Mouse (Mus musculus) left cerebral cortex, postnatal 25 days (tissue): ENCODE measurements around the gene Cacna1e. TPM values are rescaled to one million over a fixed set of nuclear protein-coding genes. Genes with fewer than 3 reads are reported as not detected.

ENCODE experiments used
- DNase-seq, 2 experiments: peaks; one replicate each; pipeline ENCODE4 v3.0.0; 2022; ENCODE audit warnings: low spot score in 2 of 2, mixed read lengths in 1 of 2
- intact Hi-C: fragments of 180-260 bp; cut with DNase I; formaldehyde crosslinking; loops from one replicate; pipeline ENCODE4 v1.15.1; 2025
- total RNA-seq, 2 experiments: library from RNA; stranded (reverse); gene quantifications; 2 replicates each; pipeline ENCODE4 v1.2.3; 2021

The Cacna1e gene
- total RNA-seq, 2 experiments from 2014 or later: 158 to 175 TPM

DNA sequence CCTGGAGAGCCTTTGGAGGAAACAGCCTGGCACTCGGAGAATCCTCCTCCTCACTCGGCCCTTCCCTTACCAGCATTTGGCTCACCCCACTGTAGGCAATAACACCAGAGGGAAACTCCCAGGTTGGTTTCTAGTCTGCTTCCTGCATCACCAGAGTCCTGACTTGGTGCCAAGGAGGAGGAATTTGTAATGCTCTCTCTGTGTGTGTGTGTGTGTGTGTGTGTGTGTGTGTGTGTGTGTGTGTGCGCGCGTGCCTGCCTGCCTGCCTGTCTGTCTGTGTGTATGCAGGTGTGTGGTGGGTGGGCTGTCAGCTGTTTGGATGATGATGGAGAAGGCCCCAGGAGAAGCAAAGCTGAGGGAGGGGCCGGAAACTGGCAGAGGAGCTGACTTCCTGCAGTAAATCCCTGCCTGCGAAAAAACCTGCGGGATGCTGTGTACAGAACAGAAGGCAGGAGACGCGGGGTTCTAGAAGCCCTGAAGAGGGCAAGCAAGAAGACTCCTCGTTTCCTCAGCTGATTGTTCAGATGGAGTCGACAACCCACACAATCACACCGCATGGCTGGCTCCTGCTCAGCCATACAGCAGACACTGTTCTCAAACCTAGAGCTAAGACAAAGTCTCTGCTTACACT is 92.6 kb downstream of the Cacna1e start:
- intact Hi-C loops: no loop called here
- DNase-seq: peak; percentile 66 to 78

DNA sequence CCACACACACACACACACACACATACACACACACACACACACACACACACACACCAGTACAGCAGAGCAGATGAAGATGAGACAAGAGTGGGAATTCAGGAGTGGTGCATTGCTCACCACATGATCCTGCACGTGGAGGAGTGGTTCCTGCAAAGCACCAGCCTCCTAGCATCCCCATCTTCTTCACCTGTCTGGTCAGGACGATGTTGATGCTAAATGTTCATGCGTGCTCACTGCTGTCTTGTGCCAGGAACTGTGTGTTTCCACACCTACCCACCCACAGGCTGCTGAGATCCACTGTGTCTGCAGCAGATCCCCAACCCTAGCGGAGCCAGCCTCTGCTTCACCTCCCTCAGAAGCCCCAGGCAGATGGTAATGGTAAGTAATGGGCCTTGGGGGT is 95.8 kb downstream of the Cacna1e start:
- intact Hi-C loops: loop anchor here (2.0 to 10.0 kb wide), 4 partner anchors 79 to 496 kb away; no protein-coding TSS in a partner anchor
- DNase-seq: peak; percentile 42 to 68

DNA sequence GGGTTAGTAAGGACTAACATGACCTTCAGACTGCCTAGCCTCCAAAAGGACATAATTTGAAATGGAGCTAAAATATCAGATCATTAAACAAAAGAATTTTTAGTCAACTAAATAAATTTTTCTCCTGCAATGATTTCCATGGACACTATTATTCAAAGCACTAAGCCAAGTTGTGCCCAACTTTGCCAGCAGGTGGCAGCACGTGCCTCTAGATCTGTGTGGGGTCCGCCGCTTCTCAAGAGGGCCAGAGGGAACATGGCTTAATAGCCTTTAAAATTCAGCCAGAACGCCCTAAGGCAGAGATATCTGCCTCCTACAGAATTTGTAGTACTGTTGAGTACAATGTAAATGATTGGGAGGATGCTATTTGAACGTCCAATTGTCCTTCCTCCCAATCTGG is 96.2 kb downstream of the Cacna1e start:
- DNase-seq: peak; percentile 78 to 87
- intact Hi-C loops: loop anchor here (2.0 to 10.0 kb wide), 4 partner anchors 79 to 497 kb away; no protein-coding TSS in a partner anchor

DNA sequence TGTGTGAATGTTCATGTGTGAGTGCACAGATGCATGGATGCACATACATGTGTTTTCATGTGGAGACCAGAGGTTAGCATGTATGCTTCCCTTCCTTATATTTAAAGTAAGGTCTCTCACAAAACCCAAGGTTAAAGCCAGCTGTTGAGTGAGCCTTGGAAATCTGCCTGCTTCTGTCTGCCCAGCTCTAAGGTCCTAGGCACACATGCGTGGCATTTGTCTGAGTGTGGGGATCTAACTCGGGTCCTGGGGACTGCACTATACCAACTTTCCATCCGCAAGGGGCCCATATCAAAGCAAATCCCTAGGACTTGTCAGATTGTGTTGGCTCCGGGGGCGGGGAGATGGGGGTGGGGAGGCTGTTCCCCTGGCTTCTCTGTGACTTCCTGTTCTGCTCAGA is 96.9 kb downstream of the Cacna1e start:
- intact Hi-C loops: loop anchor here (5.0 to 10.0 kb wide), 3 partner anchors 80 to 497 kb away; no protein-coding TSS in a partner anchor
- DNase-seq: no peak

DNA sequence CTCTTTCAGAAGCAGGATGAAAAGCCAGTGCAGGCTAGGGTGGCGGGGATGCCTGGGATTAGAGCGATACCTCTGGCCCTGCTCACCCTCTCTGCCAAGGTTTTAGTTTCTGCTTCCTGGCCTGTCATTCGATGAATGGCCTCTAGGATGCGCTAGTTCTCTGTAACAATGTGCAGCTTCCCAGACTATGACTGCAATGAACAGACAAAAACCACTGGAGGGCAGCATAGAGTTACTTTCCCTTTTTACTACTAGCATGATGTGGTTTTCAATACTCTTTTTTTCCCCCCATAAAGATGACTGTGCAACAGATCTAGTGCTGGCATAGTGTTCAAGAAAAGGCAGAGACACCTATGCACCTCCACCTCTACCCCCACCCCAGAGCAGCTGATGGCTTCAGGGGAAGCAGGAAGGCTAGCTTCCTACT is 98.0 kb downstream of the Cacna1e start:
- intact Hi-C loops: loop anchor here (1.0 to 10.0 kb wide), 4 partner anchors 81 to 499 kb away; no protein-coding TSS in a partner anchor

DNA sequence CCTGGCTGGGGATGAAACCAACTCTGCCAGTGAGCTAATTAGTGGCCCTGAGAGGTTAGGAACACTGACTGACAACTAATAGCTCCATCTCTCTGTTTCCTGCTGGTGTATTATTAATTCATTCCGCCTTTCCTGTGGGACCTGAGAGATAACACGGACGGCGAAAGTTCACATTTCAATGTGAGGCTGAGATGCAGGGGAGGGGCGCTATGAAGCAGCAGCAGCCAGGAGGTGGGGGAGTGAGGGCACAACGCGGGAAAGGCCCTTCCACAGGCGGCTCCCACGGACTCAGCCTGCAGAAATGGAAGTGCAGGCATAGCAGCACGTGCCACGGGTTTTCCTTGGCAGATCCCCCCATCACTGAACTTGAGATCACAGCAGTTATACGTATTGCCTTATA is 99.4 kb downstream of the Cacna1e start:
- intact Hi-C loops: loop anchor here (5.0 to 10.0 kb wide), 3 partner anchors 82 to 500 kb away; no protein-coding TSS in a partner anchor
- DNase-seq: no peak

More for the DNA sequence above, 98.0 kb downstream of the Cacna1e start:
- DNase-seq: peak; percentile 78 to 88

DNA sequence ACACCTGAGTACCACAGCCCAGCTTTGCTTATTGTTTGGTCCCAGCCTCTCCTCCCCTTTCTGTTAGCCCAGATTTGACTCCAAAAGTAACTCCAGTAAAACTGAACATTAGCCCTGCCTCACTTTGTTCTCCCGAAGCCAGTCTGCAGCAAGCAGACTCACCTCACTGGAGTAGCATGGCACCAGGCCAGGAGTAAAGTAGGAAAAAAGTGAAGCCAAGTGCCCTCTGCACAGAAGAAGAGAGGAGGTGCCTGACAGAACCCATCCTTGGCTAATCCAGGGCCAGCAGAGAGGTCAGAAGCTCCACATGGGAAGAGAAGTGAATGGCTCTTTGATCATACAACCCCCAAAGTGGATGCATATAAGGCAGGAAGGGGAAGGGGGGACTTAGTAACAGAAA is 100.8 kb downstream of the Cacna1e start:
- intact Hi-C loops: loop anchor here (10.0 kb wide), 1 partner anchor 501 kb away; no protein-coding TSS in a partner anchor
- no peak for DNase-seq

DNA sequence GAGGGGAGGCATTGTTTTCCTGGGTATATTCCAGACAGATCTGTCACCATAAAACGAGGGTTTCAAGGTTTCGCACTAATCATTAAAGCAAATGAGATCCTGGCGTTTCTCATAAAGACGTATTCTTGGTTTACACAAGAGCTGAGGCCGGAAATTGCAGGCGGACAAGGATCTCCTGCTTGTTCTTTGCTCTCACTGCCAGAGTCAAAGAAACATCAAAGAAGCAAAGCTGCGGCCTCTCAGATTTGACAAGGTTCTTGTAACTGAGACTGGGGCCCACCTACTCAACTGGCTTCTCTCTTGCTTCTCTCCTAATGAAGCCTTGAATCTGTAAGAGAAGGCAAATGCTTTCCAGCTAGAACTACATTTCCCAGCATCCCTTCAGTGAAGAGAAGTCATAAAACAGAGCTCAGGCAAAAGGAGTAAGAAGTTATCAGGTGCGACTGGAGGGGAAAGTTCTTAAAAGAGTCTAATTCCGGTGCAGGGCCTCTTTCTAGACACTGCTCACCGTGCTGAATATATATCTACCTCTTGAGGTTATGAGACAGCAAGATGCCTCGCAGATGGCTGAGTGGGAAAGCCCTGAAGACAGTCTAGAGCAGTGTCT is 104.3 kb downstream of the Cacna1e start:
- intact Hi-C loops: loop anchor here (10.0 kb wide), 1 partner anchor 505 kb away; no protein-coding TSS in a partner anchor

DNA sequence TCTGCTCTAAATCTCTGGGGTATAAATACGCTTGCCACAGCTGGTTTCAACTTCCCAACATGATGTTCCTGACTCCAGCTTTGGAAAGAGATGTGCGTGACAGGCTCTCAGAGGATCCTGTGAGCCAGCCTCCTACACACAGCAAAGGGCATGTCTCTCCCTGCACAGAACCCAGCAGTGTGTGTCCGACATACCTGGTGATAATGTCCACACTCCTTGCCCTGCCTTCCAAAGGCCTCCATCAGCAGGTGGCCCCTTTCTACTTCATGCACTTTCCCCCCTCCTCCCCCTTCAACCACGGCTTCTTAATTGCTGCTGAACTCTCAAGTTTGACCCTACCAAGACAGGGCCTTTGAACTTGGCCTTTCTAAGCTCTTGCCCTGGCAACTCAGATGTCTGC is 108.0 kb downstream of the Cacna1e start:
- intact Hi-C loops: no loop called here
- no peak for DNase-seq

More for the DNA sequence above, 104.3 kb downstream of the Cacna1e start:
- DNase-seq: no peak

DNA sequence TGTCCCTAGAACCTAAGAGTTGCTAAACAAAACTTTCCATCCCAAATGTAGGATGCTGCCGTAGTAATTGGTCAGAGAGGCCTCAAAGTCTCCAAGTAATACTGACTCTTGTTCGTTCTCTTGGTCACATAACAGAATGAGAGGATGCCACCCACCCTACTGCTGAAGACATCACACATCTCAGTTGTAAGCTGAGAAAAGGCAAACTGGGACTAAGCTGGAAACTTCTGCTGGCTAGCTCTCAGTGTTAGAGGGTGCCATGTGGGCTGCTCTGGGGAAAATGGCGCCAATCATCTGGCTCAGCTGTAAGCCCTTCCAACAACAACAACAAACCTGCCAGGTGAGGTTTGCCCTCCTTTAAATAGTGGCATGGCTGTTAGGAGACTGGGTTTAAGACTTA is 109.8 kb downstream of the Cacna1e start:
- DNase-seq: peak in 1 of 2 experiments; percentile 50
- intact Hi-C loops: no loop called here

DNA sequence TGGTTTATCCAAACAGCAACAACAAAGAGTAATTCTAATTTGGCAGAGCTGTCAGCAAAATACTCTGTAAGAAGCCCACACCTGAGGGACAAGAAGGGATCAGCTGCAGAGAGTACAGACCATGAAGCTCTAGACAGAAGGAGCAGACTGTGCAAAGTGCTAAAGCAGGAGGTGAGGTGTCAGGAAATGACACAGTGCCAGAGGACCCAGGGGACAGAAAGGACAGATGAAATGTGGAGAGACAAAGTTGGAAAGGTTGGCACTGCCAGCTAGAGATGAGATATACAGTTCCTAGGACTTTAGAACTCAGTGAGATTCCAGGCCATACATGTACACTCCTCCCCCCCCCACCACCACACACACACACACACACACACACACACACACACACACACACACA is 113.2 kb downstream of the Cacna1e start:
- DNase-seq: no peak
- intact Hi-C loops: no loop called here

DNA sequence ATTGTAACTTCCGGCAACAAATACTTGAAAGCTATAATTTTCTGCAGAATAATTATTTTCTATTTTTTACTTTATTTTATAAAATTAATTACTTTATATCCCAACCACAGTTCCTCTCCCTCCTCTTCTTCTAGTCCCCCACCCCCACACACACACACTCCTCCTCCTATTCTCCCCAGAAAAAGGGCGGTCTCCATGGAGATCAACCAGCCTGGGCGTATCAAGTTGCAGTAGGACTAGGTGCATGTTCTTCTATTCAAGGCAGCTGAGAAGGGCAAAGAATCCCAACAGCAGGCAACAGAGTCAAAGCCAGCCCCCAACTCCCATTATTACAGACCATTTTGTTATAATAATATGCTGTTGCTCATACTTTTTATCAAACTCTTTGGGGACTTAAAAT is 113.8 kb downstream of the Cacna1e start:
- intact Hi-C loops: no loop called here
- DNase-seq: no peak

DNA sequence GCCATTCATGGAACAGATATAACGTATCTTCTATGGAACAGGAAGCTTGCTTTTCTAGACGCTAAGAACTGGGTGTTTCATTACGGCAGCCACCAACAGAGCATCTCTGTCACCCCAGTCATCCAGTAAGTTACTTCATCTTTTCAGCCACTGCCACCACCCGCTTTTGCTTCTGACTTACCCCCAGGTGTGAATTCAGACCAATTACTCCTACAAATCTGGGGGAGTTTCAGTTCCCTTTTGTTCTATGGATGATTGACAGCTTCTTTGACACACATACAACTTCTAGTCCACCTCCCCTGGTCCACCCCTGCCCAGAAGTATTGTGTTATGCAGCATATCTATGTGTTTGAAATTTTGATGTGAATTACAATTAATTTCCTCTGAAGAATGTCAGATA is 121.2 kb downstream of the Cacna1e start:
- DNase-seq: no peak
- intact Hi-C loops: no loop called here

DNA sequence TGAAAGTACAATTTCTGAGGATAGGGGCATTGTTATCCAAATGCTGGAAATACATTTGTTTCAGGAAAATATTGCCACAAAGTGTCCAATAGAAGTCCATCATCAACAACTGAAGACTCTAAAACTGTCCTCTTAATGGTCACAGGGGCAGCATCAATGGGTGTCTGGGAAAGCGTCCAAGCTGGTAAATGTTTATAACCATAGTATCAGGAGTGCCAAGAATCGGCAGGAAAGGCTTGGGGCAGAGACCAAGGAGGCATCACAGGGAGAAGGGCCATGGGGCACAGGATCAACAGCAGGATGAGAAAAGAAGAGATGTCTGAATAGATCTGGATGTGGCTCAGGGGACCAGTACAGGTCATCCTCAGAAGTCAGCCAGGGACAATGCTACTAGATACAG is 132.2 kb downstream of the Cacna1e start:
- intact Hi-C loops: no loop called here
- DNase-seq: no peak

DNA sequence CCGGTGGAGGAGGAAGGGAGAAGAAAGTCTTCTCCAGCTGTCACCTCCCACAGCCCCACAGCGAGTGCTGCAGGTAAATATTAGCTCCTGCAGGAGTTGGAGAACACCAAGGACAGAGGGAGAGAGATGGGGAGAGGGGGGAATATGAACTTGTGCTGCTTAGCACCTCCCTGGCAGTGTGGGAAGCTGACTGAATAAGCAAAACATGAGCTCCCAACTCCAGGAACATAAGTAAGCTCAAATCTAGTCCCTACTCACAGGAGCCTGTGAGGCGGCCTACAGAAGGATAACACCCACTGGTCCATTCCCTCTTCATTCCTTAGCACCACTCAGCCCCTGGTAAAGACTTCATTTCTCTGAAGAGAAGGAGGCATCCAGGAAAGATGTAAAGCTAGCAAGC is 135.8 kb downstream of the Cacna1e start:
- DNase-seq: peak; percentile 17 to 61
- intact Hi-C loops: no loop called here

DNA sequence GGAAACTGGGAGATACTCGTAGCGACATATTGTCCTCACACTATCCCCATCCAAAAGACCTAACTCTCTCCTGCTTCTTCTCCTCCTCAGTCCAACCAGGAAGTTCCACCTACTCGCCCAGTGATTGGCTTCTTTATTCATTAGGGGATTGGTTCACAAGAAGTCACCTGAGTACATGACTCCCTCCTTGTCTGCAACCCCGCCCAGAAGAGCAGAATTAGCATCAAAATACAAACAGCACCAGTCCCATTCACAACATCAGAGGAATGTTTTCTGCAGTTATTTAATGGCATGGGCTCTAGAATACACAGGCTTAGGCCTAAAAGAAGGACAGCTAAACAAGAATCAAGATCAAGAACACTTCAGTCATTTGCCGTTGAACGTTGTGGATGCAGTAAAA is 139.1 kb downstream of the Cacna1e start:
- DNase-seq: no peak
- intact Hi-C loops: no loop called here

DNA sequence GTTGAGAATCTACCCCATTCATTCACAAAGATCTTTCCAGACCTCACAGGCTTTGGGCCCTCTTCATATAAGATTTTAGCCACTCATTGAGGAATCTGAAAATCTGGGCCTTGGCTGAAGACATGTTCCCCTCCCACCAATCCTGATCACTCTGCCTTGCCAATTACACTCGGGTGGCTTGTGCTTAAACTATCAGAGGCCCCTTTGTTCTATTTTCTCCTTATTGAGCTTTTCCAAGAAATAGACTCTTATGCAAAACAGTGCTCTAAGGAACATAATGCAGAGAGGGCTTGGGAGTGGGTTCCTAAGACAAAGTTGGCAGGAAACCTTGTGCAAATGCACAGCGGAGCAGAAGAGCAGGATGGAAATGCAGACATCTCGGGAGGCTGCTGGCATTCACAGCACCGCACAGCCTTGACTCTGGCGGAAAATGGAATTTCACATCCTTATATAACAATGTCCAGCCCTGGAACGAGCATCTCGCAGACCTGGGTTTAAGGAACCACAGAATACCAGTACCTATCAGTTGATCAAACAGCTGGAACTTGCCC is 153.8 kb downstream of the Cacna1e start:
- intact Hi-C loops: loop anchor here (1.0 kb wide), 1 partner anchor 540 kb away; no protein-coding TSS in a partner anchor
- DNase-seq: peak in 1 of 2 experiments; percentile 56

DNA sequence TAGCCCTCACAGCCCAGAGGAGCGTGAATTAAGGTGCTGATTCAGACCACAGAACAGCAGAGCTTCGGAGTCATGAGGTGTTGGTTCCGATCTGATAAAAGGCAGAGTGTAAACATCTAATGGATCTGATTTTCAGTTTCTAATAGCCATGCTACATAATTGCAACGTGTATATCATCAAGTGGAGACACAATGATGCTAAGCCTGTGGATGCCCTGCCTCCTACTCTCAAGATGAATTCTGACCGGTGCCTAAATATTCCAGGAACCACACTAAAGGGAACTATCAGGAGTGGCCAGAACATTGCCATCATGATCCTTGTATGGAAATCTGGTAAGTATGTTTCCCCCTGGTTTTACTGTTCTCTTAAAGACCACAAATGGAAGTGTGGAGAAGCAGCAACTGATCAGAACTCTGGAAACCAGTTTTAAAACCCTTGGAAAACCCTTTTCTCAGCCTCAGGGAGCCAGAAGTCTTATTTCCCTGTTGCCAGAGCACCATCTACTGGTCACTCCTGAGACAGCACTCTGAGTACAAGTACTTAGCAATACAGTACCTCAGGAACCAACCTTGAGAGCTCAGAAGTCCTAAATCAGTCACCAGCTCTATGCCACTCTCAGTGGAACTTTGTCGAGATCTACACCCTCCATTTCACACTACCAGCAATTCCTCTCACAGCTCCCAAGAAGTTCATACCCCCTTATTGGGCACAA is 154.9 kb downstream of the Cacna1e start:
- intact Hi-C loops: loop anchor here (1.0 to 5.0 kb wide), 4 partner anchors 112 to 832 kb away; partner anchors contain the start of gene Glul

DNA sequence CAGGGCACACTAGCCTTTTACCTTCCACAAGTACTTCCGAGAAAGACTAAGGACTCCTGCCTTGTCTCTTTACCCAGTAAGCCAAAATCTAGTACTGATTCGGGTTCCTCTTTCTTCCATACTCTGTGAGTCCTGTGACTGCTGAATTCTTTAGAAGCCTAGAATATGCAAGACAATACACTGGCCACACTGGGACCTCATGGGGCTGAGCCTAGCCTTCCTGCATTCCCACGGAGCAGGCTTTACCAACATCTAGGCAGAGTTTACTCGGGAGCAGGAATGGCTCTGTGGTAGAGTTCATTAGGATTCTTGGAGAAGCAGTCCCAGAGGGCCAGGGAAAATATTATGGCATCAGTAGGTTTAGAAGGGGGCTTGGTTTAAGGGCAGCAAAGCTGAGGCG is 155.6 kb downstream of the Cacna1e start:
- intact Hi-C loops: loop anchor here (1.0 to 5.0 kb wide), 4 partner anchors 111 to 831 kb away; partner anchors contain the start of gene Glul
- DNase-seq: no peak

More for the DNA sequence above, 154.9 kb downstream of the Cacna1e start:
- DNase-seq: peak; percentile 87 to 95

DNA sequence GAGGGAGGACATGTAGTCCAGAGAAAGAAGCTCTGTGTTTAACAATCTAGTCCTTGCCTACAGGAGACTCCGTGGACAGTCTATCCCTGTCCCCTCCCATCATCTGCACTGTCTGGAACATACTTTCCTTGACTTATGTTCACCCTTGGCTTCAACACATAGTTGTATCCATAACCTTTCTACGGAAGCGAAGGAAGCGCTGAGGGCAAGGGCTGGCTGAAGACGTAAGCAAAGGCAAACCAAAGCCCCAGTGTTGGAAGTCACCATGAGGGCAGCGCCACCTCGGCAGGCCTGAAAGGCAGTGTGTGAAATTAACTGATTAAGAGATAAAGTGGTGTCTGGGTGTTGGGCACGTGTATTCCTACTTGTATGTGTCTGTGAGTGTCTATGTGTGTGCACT is 156.6 kb downstream of the Cacna1e start:
- intact Hi-C loops: loop anchor here (5.0 kb wide), 3 partner anchors 110 to 830 kb away; partner anchors contain the start of gene Glul
- no peak for DNase-seq
